Mouse (Mus musculus) layer of hippocampus, adult 11-12 months (tissue): ENCODE data around the gene Fzr1.

Experiments used
- DNase-seq: peaks from one replicate; pipeline ENCODE4 v3.0.0; 2022; ENCODE audit warnings: low spot score

Gene Fzr1

GRCm38 (mm10) chr10:81402227-81402765 is 24.0 kb upstream of the Fzr1 start:
- no peak for DNase-seq

DNA sequence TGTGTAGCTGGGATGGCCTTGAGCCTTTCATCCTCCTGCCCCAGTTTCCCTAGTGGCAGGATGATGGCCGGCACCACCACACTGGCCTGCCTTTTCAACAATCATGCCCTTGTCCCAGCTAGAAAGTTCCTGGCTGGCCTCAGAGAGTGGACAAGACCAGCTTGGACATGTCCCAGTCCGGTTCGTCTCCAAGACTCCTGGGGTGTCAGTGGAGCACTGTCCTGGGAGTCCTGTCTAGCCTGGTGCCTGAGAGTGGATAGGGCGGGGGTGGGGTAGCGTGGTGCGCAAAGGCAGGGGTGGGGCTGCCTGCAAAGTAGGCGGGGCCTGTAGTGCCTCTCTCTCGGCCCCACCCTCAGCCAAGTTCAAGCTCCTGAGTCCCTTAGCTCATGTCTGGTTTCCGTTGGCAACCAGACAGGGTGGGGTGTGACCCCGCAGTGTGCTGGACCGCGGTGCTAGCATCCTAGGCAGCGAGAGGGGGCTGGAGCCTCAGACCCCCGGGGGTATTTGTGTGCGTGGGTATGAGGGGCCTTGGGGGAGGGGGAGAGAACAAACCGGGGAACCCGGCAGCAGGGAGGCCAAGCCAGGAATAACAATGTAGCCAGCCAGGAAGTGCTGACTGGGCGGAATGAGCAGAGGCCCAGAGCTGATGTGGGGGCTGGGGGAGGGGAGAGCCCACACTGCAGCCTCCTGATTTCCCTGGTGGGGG is 23.4 kb upstream of the Fzr1 start:
- DNase-seq = peak; percentile 69

DNA sequence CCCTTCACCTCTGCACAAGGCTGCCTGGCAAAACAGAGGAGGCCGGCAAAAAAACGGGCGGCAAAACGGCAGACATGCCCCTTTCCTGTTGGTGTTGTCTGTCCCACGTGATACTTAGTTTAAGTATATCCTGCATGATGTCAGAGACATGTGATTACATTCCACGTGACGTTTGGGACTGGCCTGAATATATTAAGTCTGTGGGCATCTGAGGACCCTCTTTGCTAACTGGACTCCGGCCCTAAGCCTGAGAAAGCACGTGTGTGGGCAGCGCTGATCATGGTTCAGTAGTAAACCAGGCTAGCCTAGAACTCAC is 22.8 kb upstream of the Fzr1 start:
- no peak for DNase-seq

DNA sequence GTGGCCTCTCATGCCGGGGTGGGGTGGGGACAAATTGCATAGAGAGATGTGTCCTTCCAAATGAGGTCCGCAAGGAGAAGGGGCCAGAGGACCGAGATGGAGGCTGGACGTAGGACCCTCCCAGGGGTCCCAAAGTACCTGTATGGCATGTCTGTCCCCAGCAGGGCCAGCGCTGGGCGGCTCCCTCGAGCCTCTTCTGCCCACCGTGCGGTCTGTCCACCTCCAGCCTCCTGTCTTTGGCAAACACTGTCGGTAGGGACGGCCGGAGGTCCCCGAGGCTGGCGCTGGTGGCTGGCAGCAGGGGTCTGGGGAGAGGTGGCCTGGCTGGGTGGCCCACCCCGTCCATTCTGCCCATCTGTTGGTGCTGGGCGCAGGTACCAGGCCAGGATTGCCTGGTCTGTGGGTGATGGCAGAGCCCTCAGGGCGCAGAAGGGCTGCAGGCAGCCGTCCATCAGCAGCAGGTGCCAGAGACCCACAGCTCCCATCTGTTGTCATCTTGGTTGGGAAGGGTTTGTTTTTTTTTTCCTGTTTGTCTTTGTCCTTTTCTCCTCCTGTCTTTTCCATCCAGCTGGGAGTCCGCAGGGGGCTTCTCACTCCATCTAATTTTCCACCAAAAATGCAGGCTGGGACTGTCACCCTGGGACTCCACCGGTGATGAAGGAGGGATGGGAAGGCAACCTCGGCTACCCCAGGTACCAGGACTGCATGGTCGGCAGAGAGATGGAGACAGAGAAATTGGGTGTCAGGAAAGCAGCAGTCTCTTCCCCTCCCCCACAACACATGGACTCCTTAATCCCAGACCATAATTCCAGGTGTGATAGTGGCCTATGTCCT is 22.3 kb upstream of the Fzr1 start:
- DNase-seq = no peak

DNA sequence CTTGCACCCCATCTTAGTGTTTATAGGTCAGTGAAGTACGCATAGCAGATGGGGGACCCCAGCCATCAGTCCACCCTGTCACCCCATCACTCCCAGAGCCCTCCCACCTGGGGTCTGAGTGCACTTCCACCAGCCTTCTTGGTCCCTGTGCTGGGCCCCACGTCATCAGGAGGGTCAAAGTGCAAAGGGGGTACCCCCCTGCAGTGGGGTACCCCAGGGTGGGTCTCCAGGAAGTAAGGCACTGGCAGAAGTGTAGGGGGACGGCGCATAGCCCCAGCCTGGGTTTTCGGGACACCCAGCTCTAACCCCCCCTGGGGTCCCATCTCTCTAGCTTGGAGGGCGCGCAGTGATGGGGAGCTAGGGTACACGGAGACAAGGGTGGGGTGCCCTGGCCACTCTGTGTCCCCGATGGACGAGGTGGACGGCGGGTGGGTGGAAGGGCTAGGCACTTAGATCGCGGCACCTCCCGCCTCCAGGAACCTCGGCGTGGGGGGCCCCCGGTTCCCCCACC is 21.5 kb upstream of the Fzr1 start:
- DNase-seq = no peak

GRCm38 (mm10) chr10:81399296-81399695 is 21.0 kb upstream of the Fzr1 start:
- DNase-seq = no peak

DNA sequence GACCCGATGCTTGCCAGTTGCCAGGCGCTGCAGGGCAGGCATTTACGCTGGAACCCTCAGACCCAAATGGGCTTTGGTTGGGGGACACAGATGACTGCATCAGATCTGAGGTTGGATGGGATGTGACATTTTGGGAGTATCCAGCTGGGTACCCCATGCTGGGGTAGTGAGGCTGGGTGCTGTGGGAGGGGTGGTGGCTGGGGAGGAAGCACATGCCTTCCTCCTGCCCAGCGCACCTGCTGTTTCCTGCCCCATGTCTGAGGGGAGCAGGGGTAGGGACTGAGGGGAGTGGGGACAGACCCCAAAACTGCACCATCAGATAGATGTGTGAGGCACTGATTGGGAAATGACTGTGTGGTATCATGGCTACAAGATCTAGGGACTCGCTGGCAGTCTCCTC is 18.4 kb upstream of the Fzr1 start:
- no peak for DNase-seq

DNA sequence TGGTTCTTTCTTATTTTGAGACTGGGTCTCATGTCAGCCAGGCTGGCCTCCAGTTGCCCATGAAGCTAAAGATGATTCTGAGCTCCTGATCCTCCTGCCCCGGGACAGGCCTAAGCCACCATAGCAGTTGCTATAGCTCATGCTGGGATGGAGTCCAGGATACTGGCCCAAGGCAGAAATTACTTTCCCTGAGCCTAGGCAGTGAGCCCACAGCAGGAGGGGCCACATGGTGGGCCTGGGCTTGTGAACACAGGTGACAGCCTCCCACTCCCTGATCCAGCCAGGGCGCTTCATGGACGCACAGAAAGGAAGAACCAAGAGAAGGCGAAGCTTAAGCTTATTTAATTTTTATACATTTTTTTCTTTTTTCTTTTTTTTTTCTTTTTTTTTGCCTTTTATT is 17.5 kb upstream of the Fzr1 start:
- no peak for DNase-seq

- no peak for DNase-seq
Measured at GRCm38 (mm10) chr10:81395127-81395526, 16.8 kb upstream of the Fzr1 start.

DNA sequence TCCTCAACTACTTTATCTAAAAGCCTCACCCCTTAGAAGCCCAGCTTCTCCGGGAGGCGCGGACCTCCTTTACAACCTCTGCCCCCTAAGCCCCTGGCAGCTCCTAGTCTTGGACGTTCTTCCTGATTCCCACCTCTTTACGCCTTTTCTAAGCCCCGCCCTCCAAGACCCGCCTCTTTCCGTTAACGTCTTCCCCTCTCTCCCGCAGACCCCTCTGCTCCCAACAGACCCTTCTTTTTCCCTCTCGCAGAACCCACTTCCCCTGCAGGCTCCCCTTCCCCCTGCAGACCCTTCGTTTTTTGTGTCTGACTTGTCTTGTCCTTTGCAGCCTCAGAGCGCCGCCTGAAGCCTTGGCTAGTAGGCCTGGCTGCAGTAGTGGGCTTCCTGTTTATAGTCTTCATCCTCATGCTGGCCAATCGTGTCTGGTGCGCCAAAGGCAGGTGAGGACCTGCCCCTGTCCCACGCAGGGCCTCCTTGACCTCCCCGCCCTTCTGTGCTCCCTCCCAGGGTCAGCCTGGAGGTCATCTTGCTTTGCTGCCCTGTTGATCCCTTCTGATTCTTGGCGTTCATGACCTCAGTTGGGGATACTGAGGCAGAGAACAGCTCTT is 15.2 kb upstream of the Fzr1 start:
- DNase-seq = no peak

DNA sequence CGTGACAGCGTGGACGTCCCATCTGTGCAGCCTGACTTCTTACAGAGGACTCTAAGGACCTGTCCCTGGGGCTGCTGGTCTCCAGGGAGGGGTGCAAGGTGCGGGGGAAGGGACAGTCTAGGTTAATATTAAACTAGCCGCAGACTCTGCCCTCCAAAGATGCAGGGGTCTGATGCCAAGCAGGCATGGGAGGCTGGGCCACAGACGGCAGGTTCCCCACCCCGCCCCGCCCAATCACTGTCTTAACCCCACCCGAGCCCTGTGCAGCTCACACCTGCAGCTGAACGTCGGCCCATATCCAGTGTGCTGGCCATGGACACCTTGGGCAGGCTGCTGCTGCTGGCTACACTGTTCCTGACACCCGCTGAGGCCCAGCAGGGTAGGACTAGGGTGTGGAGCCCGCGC is 14.5 kb upstream of the Fzr1 start, which contains the start of gene Smim24:
Smim24 (plus strand) TSS at position 271 of the 405 bp plus-strand sequence.
- no peak for DNase-seq

DNA sequence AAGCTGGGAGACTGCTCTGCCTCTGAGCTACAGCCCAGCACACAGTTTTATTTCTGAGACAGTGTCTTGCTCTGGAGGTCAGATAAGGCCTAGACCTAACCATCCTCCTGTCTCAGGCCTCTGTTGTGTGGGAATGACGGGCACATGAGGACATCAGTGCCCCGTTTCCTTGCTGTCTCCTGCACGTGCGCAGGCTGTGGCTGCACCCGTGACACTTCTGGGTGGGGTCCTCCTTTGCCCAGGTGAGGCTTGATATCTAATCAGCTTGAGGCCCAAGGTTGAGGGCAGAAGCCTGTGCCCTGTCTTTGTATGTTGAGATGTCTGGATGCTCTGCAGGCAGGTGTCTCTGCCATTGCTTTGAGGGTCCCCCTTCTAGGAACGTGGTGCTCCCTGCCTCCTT is 14.0 kb upstream of the Fzr1 start:
- no peak for DNase-seq

DNA sequence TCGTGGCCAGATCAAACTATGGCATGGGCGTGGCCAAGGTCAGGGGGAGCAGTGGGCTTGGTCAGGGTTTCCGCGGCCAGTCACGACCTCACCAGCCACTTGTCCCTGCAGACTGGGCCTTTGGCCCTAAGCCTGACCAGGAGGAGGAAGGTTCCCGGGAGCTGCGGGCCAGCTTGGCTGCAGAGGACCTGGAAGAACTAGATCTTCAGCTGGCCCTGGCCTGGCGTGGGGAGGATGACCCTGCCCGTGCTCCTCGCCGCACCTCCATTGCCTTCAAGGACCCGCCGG is 12.3 kb upstream of the Fzr1 start:
- DNase-seq = no peak

- DNase-seq = peak; percentile 75
Measured at GRCm38 (mm10) chr10:81389801-81390677, 11.7 kb upstream of the Fzr1 start.

- no peak for DNase-seq
Measured at GRCm38 (mm10) chr10:81389373-81389772, 11.1 kb upstream of the Fzr1 start.

DNA sequence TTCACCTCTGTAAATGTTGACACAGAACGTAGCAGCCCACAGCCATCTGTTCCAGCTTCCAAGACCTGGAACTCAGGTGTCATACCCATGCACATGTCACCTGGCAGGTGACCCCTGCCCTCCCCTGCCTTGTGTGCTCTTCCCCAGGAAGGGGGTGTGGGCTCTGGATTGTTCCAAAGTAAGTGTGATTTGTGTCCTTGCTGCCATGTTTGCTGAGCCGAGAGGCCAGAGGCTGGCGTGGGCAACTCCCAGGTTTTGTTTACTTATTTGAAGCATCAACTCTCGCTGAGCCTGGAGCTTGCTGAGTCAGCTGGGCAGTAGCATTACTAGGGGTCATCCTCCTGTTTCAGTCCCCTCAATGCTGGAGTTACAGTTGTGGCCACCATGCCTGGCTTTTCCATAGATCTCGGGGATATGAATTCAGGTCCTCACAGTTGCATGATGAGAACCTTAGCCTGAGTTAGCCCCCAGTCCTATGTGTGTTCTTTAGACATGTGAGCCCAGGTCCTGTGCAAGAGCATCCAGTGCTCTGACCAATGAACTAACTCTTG is 10.3 kb upstream of the Fzr1 start, which contains the start of gene Gm48552:
Gm48552 (plus strand) TSS at position 501 of the 551 bp plus-strand sequence.
- DNase-seq = no peak

DNA sequence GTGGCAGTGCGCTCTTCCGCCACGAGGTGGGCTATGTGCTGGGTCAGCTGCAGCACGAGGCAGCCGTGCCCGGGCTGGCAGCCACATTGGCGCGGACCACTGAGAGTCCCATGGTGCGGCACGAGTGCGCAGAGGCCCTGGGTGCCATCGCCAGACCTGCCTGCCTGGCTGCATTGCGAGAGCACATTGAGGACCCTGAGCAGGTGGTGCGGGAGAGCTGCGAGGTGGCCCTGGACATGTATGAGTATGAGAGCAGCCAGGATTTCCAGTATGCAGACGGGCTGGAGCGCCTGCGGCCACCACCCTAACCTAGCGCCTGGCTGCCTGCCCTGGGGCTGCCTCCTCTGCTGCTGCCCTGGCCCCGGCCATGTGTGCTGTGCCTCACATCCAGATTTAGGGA is 9.4 kb upstream of the Fzr1 start:
- DNase-seq = no peak

DNA sequence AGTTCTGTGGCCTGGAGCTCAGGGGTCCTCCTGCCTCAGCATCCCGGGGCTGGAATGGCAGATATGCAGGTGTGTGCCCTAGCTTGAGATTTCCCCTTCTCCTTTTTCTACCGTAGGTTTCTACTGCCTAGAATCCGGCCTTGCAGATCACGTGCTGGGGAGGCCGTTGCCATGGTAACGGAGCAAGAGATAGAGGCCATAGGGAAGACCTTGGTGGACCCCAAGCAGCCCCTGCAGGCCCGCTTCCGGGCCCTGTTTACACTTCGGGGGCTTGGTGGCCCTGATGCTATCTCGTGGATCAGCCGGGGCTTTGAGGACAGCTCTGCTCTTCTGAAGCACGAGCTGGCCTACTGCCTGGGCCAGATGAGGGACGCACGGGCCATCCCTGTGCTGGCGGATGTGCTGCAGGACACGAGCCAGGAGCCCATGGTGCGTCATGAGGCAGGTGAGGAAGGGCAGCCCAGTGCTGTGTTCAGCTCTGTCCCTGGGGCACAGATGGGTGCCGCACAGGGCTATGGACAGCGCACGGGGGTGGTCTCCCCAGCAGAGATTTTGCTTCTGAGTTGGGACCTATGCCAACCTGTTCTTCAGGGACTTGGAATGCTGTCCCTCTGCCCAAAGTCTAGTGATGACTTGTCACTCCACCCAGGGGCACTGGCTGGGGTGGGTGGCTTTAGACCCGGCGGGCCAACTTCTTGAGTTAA is 7.4 kb upstream of the Fzr1 start:
- no peak for DNase-seq

- DNase-seq = no peak
Measured at GRCm38 (mm10) chr10:81384605-81384982, 6.3 kb upstream of the Fzr1 start.

GRCm38 (mm10) chr10:81383802-81384604 is 5.7 kb upstream of the Fzr1 start, which contains the start of the genes Dohh and Gm48551:
Dohh (plus strand) TSS chr10:81384428.
Gm48551 (plus strand) TSS chr10:81384466.
- DNase-seq = peak; percentile 98
